Mouse (Mus musculus): Measurements from ENCODE around the gene Rps16. TPM values are rescaled to one million over a fixed set of nuclear protein-coding genes. Genes with fewer than 3 reads are reported as not detected.

Rps16 gene
- total and polyA plus RNA-seq, 2 experiments, result 110 to 577 TPM

- Histone ChIP-seq H3K4me1 (ENCODE audit: control insufficient read depth, insufficient read depth, low read length) (peaks cover 31% of the 10 kb centered on the region), H3K27me3 (ENCODE audit: control insufficient read depth, insufficient read depth, low read length) (no peaks in the 10 kb centered on the region), H3K27ac (replicated peaks; ENCODE audit: insufficient read depth, low read depth, low read length) (peak overlapping the region; percentile 41; the same call in 1 of the 2 replicates), H3K9ac (ENCODE audit: low read depth, low read length) (no peak overlapping the region), H3K4me3 (ENCODE audit: insufficient read depth, low read depth, low read length) (no peak overlapping the region), H3K79me2 (ENCODE audit: control insufficient read depth, insufficient read depth, low read length) (peaks cover 11% of the 10 kb centered on the region; the same call in 1 of the 2 replicates), H3K36me3 (ENCODE audit: control insufficient read depth, insufficient read depth, low read length) (peaks cover 15% of the 10 kb centered on the region)
- DNase-seq (ENCODE audit: extremely low read depth, low read depth, low spot score), result peak; percentile 96
- 25% methylated on average over 2 of the region's 2 CpGs for WGBS
- TF ChIP-seq POLR2A (IDR thresholded peaks at IDR 0.05; ENCODE audit: extremely low read depth, insufficient read depth, low read length), result no peak
- peak; percentile 44; the same call in 1 of the 2 replicates for TF ChIP-seq CTCF (IDR thresholded peaks at IDR 0.05; ENCODE audit: low read depth, low read length)
These were observed 2.8 kb downstream of the Rps16 start for GRCm38 (mm10) chr7:28353267-28353666.

GRCm38 (mm10) chr7:28354113-28354581 lies 3.7 kb downstream of the Rps16 start:
- Histone ChIP-seq H3K4me1 (ENCODE audit: control insufficient read depth, insufficient read depth, low read length) (peaks cover 35% of the 10 kb centered on the region), H3K4me3 (ENCODE audit: insufficient read depth, low read depth, low read length) (no peak overlapping the region), H3K9ac (ENCODE audit: low read depth, low read length) (no peak overlapping the region), H3K79me2 (ENCODE audit: control insufficient read depth, insufficient read depth, low read length) (peaks cover 11% of the 10 kb centered on the region; the same call in 1 of the 2 replicates), H3K27me3 (ENCODE audit: control insufficient read depth, insufficient read depth, low read length) (no peaks in the 10 kb centered on the region), H3K36me3 (ENCODE audit: control insufficient read depth, insufficient read depth, low read length) (peaks cover 15% of the 10 kb centered on the region), H3K27ac (replicated peaks; ENCODE audit: insufficient read depth, low read depth, low read length) (peak overlapping the region; percentile 41)
- no peak for TF ChIP-seq POLR2A (IDR thresholded peaks at IDR 0.05; ENCODE audit: extremely low read depth, insufficient read depth, low read length)
- WGBS, result 84% methylated on average over 3 of the region's 3 CpGs
- no peak for DNase-seq (ENCODE audit: extremely low read depth, low read depth, low spot score)

GRCm38 (mm10) chr7:28354596-28354995 lies 4.1 kb downstream of the Rps16 start:
- H3K9ac ChIP-seq (ENCODE audit: low read depth, low read length), result no peak overlapping the region
- no peak overlapping the region for H3K27ac ChIP-seq (replicated peaks; ENCODE audit: insufficient read depth, low read depth, low read length)
- no peak overlapping the region for H3K4me3 ChIP-seq (ENCODE audit: insufficient read depth, low read depth, low read length)
- whole genome bisulfite sequencing, result 94% methylated on average over 3 of the region's 3 CpGs
- H3K79me2 ChIP-seq (ENCODE audit: control insufficient read depth, insufficient read depth, low read length), result peaks cover 11% of the 10 kb centered on the region; the same call in 1 of the 2 replicates
- peaks cover 15% of the 10 kb centered on the region for H3K36me3 ChIP-seq (ENCODE audit: control insufficient read depth, insufficient read depth, low read length)
- no peak for TF ChIP-seq CTCF (IDR thresholded peaks at IDR 0.05; ENCODE audit: low read depth, low read length)
- TF ChIP-seq POLR2A (IDR thresholded peaks at IDR 0.05; ENCODE audit: extremely low read depth, insufficient read depth, low read length), result no peak
- no peak for DNase-seq (ENCODE audit: extremely low read depth, low read depth, low spot score)
- H3K4me1 ChIP-seq (ENCODE audit: control insufficient read depth, insufficient read depth, low read length), result peaks cover 35% of the 10 kb centered on the region
- no peaks in the 10 kb centered on the region for H3K27me3 ChIP-seq (ENCODE audit: control insufficient read depth, insufficient read depth, low read length)

GRCm38 (mm10) chr7:28355221-28355620 lies 4.8 kb downstream of the Rps16 start:
- no peak overlapping the region for H3K27ac ChIP-seq (replicated peaks; ENCODE audit: insufficient read depth, low read depth, low read length)
- H3K79me2 ChIP-seq (ENCODE audit: control insufficient read depth, insufficient read depth, low read length), result peaks cover 11% of the 10 kb centered on the region; the same call in 1 of the 2 replicates
- 85% methylated on average over 3 of the region's 3 CpGs for WGBS
- peaks cover 15% of the 10 kb centered on the region for H3K36me3 ChIP-seq (ENCODE audit: control insufficient read depth, insufficient read depth, low read length)
- DNase-seq (ENCODE audit: extremely low read depth, low read depth, low spot score), result no peak
- peaks cover 31% of the 10 kb centered on the region for H3K4me1 ChIP-seq (ENCODE audit: control insufficient read depth, insufficient read depth, low read length)
- no peak overlapping the region for H3K4me3 ChIP-seq (ENCODE audit: insufficient read depth, low read depth, low read length)
- no peak overlapping the region for H3K9ac ChIP-seq (ENCODE audit: low read depth, low read length)
- TF ChIP-seq POLR2A (IDR thresholded peaks at IDR 0.05; ENCODE audit: extremely low read depth, insufficient read depth, low read length), result no peak
- TF ChIP-seq CTCF (IDR thresholded peaks at IDR 0.05; ENCODE audit: low read depth, low read length), result no peak
- no peaks in the 10 kb centered on the region for H3K27me3 ChIP-seq (ENCODE audit: control insufficient read depth, insufficient read depth, low read length)

GRCm38 (mm10) chr7:28356981-28357380 lies 6.5 kb downstream of the Rps16 start:
- Histone ChIP-seq H3K27ac (replicated peaks; ENCODE audit: insufficient read depth, low read depth, low read length) (peak overlapping the region; percentile 46), H3K36me3 (ENCODE audit: control insufficient read depth, insufficient read depth, low read length) (peaks cover 15% of the 10 kb centered on the region)
- no peak for DNase-seq (ENCODE audit: extremely low read depth, low read depth, low spot score)

GRCm38 (mm10) chr7:28357984-28358383 lies 7.5 kb downstream of the Rps16 start:
- H3K27ac ChIP-seq (replicated peaks; ENCODE audit: insufficient read depth, low read depth, low read length), result peak overlapping the region; percentile 46
- no peak for DNase-seq (ENCODE audit: extremely low read depth, low read depth, low spot score)
- WGBS, result 6% methylated on average over 5 of the region's 5 CpGs
- no peaks in the 10 kb centered on the region for H3K27me3 ChIP-seq (ENCODE audit: control insufficient read depth, insufficient read depth, low read length)
- H3K9ac ChIP-seq (ENCODE audit: low read depth, low read length), result peak overlapping the region; percentile 22; the same call in 1 of the 2 replicates
- H3K36me3 ChIP-seq (ENCODE audit: control insufficient read depth, insufficient read depth, low read length), result peaks cover 11% of the 10 kb centered on the region
- H3K4me1 ChIP-seq (ENCODE audit: control insufficient read depth, insufficient read depth, low read length), result peaks cover 20% of the 10 kb centered on the region
- no peaks in the 10 kb centered on the region for H3K79me2 ChIP-seq (ENCODE audit: control insufficient read depth, insufficient read depth, low read length)
- no peak for TF ChIP-seq CTCF (IDR thresholded peaks at IDR 0.05; ENCODE audit: low read depth, low read length)
- TF ChIP-seq POLR2A (IDR thresholded peaks at IDR 0.05; ENCODE audit: extremely low read depth, insufficient read depth, low read length), result no peak
- no peak overlapping the region for H3K4me3 ChIP-seq (ENCODE audit: insufficient read depth, low read depth, low read length)

More at GRCm38 (mm10) chr7:28356981-28357380, 6.5 kb downstream of the Rps16 start:
- TF ChIP-seq POLR2A (IDR thresholded peaks at IDR 0.05; ENCODE audit: extremely low read depth, insufficient read depth, low read length), result no peak
- no peak for TF ChIP-seq CTCF (IDR thresholded peaks at IDR 0.05; ENCODE audit: low read depth, low read length)
- H3K79me2 ChIP-seq (ENCODE audit: control insufficient read depth, insufficient read depth, low read length), result no peaks in the 10 kb centered on the region
- no peaks in the 10 kb centered on the region for H3K27me3 ChIP-seq (ENCODE audit: control insufficient read depth, insufficient read depth, low read length)
- H3K4me3 ChIP-seq (ENCODE audit: insufficient read depth, low read depth, low read length), result no peak overlapping the region
- WGBS, result 53% methylated on average over 5 of the region's 5 CpGs
- 0 out of 2 replicates have a peak overlapping the region, but pooled peaks have one; percentile 24 for H3K9ac ChIP-seq (ENCODE audit: low read depth, low read length)
- peaks cover 24% of the 10 kb centered on the region for H3K4me1 ChIP-seq (ENCODE audit: control insufficient read depth, insufficient read depth, low read length)

Measured in liver, adult 2 months (tissue).